Comparison of ENCODE assay signal across 8 mouse cellular contexts in the genomic region with DNA sequence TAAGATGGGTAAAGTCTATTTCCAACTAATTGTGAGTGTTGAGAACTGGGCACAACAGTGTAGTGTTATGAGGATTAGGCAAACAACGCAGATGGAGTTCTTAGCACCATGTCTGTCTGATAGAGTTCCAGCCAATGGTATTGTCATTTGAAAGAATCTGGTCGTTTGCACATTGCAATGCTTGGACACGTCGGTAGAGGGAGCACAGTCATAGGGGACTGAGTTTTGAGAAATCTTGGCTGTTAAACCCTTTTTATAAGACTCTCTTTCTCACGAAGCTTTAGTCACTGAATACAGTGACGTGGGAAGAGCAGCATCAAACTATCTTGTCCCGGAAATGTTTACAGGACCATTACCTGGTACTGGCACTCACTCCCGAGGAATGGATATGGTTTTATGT. TPM values are rescaled to one million over a fixed set of nuclear protein-coding genes. Genes with fewer than 3 reads are reported as not detected.
DNase-seq lines count a peak whose midpoint lies in the region; ATAC-seq and TF ChIP-seq lines count a peak whose summit lies in the region.

No protein-coding gene starts in this region.

- WGBS in neural tube, embryonic 15.5 days, result 29% methylated on average over 8 of the region's 8 CpGs
- 16% methylated on average over 8 of the region's 8 CpGs for WGBS in forebrain, embryonic 14.5 days
- 15% methylated on average over 8 of the region's 8 CpGs for WGBS in liver, embryonic 14.5 days (ENCODE audit: insufficient replicate concordance)

- no peak overlapping the region for H3K9ac ChIP-seq in neural tube, embryonic 15.5 days (replicated peaks)
- no peak overlapping the region for H3K9ac ChIP-seq in forebrain, embryonic 14.5 days (ENCODE audit: low read length)
- H3K9ac ChIP-seq in liver, embryonic 14.5 days (replicated peaks), result no peak overlapping the region

- H3K27me3 ChIP-seq in neural tube, embryonic 15.5 days (replicated peaks), result peaks cover 4% of the 10 kb centered on the region; the same call in 1 of the 2 replicates
- no peaks in the 10 kb centered on the region for H3K27me3 ChIP-seq in forebrain, embryonic 14.5 days (replicated peaks; ENCODE audit: control insufficient read depth, insufficient read depth, low read length)
- no peaks in the 10 kb centered on the region for H3K27me3 ChIP-seq in liver, embryonic 14.5 days (ENCODE audit: control insufficient read depth, insufficient read depth, low read length)

- no peak for TF ChIP-seq EP300 in liver, embryonic 14.5 days (IDR thresholded peaks at IDR 0.05; ENCODE audit: low read depth)

- H3K36me3 ChIP-seq in neural tube, embryonic 15.5 days, result no peaks in the 10 kb centered on the region
- H3K36me3 ChIP-seq in forebrain, embryonic 14.5 days (ENCODE audit: control insufficient read depth, insufficient read depth, low read length), result no peaks in the 10 kb centered on the region
- H3K36me3 ChIP-seq in liver, embryonic 14.5 days (replicated peaks; ENCODE audit: control insufficient read depth, insufficient read depth, low read depth), result no peaks in the 10 kb centered on the region

- no peak overlapping the region for H3K4me2 ChIP-seq in neural tube, embryonic 15.5 days
- H3K4me2 ChIP-seq in forebrain, embryonic 14.5 days (ENCODE audit: low read length), result no peak overlapping the region
- no peak overlapping the region for H3K4me2 ChIP-seq in liver, embryonic 14.5 days (ENCODE audit: low read depth)

- no peaks in the 10 kb centered on the region for H3K9me3 ChIP-seq in neural tube, embryonic 15.5 days (replicated peaks)
- H3K9me3 ChIP-seq in forebrain, embryonic 14.5 days (replicated peaks; ENCODE audit: control insufficient read depth, low read length), result no peaks in the 10 kb centered on the region
- H3K9me3 ChIP-seq in liver, embryonic 14.5 days (ENCODE audit: control insufficient read depth, low read length), result no peaks in the 10 kb centered on the region

- H3K27ac ChIP-seq in neural tube, embryonic 15.5 days (replicated peaks), result no peak overlapping the region
- H3K27ac ChIP-seq in forebrain, embryonic 14.5 days (ENCODE audit: low read depth, low read length), result no peak overlapping the region
- no peak overlapping the region for H3K27ac ChIP-seq in liver, embryonic 14.5 days

- no peak for ATAC-seq in neural tube, embryonic 15.5 days (ENCODE audit: low FRiP score)
- peak; percentile 73; the same call in 1 of the 2 replicates for ATAC-seq in forebrain, embryonic 14.5 days
- no peak for ATAC-seq in liver, embryonic 14.5 days (ENCODE audit: insufficient read depth)

- peak; percentile 70 for TF ChIP-seq CTCF in liver, embryonic 14.5 days (IDR thresholded peaks at IDR 0.05; ENCODE audit: low read depth)

- no peak overlapping the region for H3K4me3 ChIP-seq in neural tube, embryonic 15.5 days (replicated peaks)
- no peak overlapping the region for H3K4me3 ChIP-seq in forebrain, embryonic 14.5 days (ENCODE audit: low read depth, low read length)
- H3K4me3 ChIP-seq in liver, embryonic 14.5 days (ENCODE audit: insufficient read depth in 1 of 2, low read depth in 2 of 2, low read length in 2 of 2), result no peak overlapping the region

- DNase-seq in neural tube, embryonic 10.5 days (ENCODE audit: extremely low spot score, low spot score), result peak; percentile 68
- peak; percentile 36 for DNase-seq in c-Kit-positive CD71-positive TER-119-positive erythroid progenitor cells, embryonic 14.5 days (ENCODE audit: low spot score)
- DNase-seq in forebrain, embryonic 14.5 days (ENCODE audit: low spot score), result peak; percentile 87
- DNase-seq in kidney, adult 9 months, result peak; percentile 53
- peak in 2 of 3 experiments; percentile 15 to 26 for DNase-seq in liver, embryonic 14.5 days (ENCODE audit: low read depth in 3 of 3, low spot score in 3 of 3)
- peak; percentile 4 for DNase-seq in retina, adult 2 months (ENCODE audit: low read depth, low spot score)
- DNase-seq in urinary bladder, adult 18-20 months (ENCODE audit: low spot score in 2 of 2), result peak; percentile 35 to 68

- H3K4me1 ChIP-seq in neural tube, embryonic 15.5 days, result peaks cover 6% of the 10 kb centered on the region; the same call in 1 of the 2 replicates
- peaks cover 7% of the 10 kb centered on the region; the same call in 1 of the 2 replicates for H3K4me1 ChIP-seq in forebrain, embryonic 14.5 days (ENCODE audit: control insufficient read depth, insufficient read depth, low read length)
- H3K4me1 ChIP-seq in liver, embryonic 14.5 days (replicated peaks; ENCODE audit: control insufficient read depth in 2 of 2, insufficient read depth in 2 of 2, low read length in 1 of 2), result no peaks in the 10 kb centered on the region

RNA-seq across cellular contexts. Expression of a gene that starts 17.1 kb away (rescaled TPM):
- polyA plus RNA-seq in neural tube, embryonic 15.5 days (2015; fragmentation: Nextera tagmentation; extraction: Ambion mirVana), result 0.45 and 7.7 TPM in 2 replicates
- 1.6 TPM in 2 replicates for polyA plus RNA-seq in forebrain, embryonic 14.5 days (2014; fragmentation: Nextera tagmentation; extraction: Ambion mirVana)
- 0.32 and 0.42 TPM in 2 replicates for polyA plus RNA-seq in liver, embryonic 14.5 days (2012; rRNA removed)
- 1.5 and 1.8 TPM in 2 replicates for polyA plus RNA-seq in liver, embryonic 14.5 days (2014; fragmentation: Nextera tagmentation; extraction: Ambion mirVana)

Comparison
In these comparisons a context has a peak if more than half of its experiments do, and no peak if none do; other contexts are left out.
1. DNase-seq: peak in every context shown above with its lines; median percentile 87 in forebrain, embryonic 14.5 days; 68 in neural tube, embryonic 10.5 days; 53 in kidney, adult 9 months; 52 in urinary bladder, adult 18-20 months; 36 in c-Kit-positive CD71-positive TER-119-positive erythroid progenitor cells, embryonic 14.5 days; 20 in liver, embryonic 14.5 days; 4 in retina, adult 2 months.